Mouse (Mus musculus): ENCODE results near the gene Tmem151b. TPM values are rescaled to one million over a fixed set of nuclear protein-coding genes. Genes with fewer than 3 reads are reported as not detected.

Tmem151b gene
- total and polyA plus RNA-seq, 2 experiments: 0.01 TPM; not detected in 1

GRCm38 (mm10) chr17:45553065-45553464, 3.6 kb upstream of the Tmem151b start:
- no peak for DNase-seq (ENCODE audit: extremely low read depth, low read depth, low spot score)
- H3K79me2 ChIP-seq (ENCODE audit: control insufficient read depth, insufficient read depth, low read length): no peaks in the 10 kb centered on the region
- peaks cover 11% of the 10 kb centered on the region; the same call in 1 of the 2 replicates for H3K27me3 ChIP-seq (ENCODE audit: control insufficient read depth, insufficient read depth, low read length)
- no peak overlapping the region for H3K9ac ChIP-seq (ENCODE audit: low read depth, low read length)
- TF ChIP-seq CTCF (IDR thresholded peaks at IDR 0.05; ENCODE audit: low read depth, low read length): no peak
- no peak for TF ChIP-seq POLR2A (IDR thresholded peaks at IDR 0.05; ENCODE audit: extremely low read depth, insufficient read depth, low read length)
- H3K36me3 ChIP-seq (ENCODE audit: control insufficient read depth, insufficient read depth, low read length): no peaks in the 10 kb centered on the region
- no peaks in the 10 kb centered on the region for H3K4me1 ChIP-seq (ENCODE audit: control insufficient read depth, insufficient read depth, low read length)
- no peak overlapping the region for H3K4me3 ChIP-seq (ENCODE audit: insufficient read depth, low read depth, low read length)
- 84% methylated on average over 3 of the region's 3 CpGs for WGBS
- no peak overlapping the region for H3K27ac ChIP-seq (replicated peaks; ENCODE audit: insufficient read depth, low read depth, low read length)

- H3K79me2 ChIP-seq (ENCODE audit: control insufficient read depth, insufficient read depth, low read length): no peaks in the 10 kb centered on the region
- peak; percentile 93 for TF ChIP-seq CTCF (IDR thresholded peaks at IDR 0.05; ENCODE audit: low read depth, low read length)
- no peak for TF ChIP-seq POLR2A (IDR thresholded peaks at IDR 0.05; ENCODE audit: extremely low read depth, insufficient read depth, low read length)
- H3K9ac ChIP-seq (ENCODE audit: low read depth, low read length): no peak overlapping the region
- WGBS: 8% methylated on average over 8 of the region's 8 CpGs
- H3K27me3 ChIP-seq (ENCODE audit: control insufficient read depth, insufficient read depth, low read length): peaks cover 13% of the 10 kb centered on the region
- no peaks in the 10 kb centered on the region for H3K4me1 ChIP-seq (ENCODE audit: control insufficient read depth, insufficient read depth, low read length)
- no peak overlapping the region for H3K4me3 ChIP-seq (ENCODE audit: insufficient read depth, low read depth, low read length)
- peak; percentile 47 for DNase-seq (ENCODE audit: extremely low read depth, low read depth, low spot score)
- no peaks in the 10 kb centered on the region for H3K36me3 ChIP-seq (ENCODE audit: control insufficient read depth, insufficient read depth, low read length)
- H3K27ac ChIP-seq (replicated peaks; ENCODE audit: insufficient read depth, low read depth, low read length): no peak overlapping the region
Observed at GRCm38 (mm10) chr17:45551816-45552451, 2.5 kb upstream of the Tmem151b start.

DNA sequence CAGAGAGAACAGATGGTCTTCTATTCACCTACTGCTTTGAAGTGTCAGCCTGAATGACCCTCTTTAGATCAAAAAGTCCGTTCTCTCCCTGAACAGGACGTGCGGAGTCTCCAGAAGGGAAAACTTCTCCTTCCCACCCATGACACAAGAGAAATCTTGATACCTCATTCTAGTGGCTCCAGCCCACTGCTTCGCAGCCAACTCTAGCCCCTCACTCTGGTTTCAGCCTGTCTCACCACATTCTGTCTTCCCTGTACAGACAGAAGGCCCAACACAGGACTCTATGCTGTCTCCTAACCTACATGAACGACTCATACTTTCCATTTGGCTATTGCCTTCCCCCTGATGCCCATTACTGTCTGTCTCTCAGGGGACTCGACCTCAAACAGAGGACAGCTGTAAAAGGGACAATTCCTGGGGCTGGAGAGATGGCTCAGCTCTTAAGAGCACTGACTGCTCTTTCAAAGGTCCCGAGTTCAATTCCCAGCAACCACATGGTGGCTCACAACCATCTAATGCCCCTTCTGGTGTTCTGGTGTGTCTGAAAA, 1.8 kb upstream of the Tmem151b start:
- Histone ChIP-seq H3K27me3 (ENCODE audit: control insufficient read depth, insufficient read depth, low read length) (peaks cover 16% of the 10 kb centered on the region), H3K79me2 (ENCODE audit: control insufficient read depth, insufficient read depth, low read length) (no peaks in the 10 kb centered on the region)
- no peak for TF ChIP-seq CTCF (IDR thresholded peaks at IDR 0.05; ENCODE audit: low read depth, low read length)
- no peak for TF ChIP-seq POLR2A (IDR thresholded peaks at IDR 0.05; ENCODE audit: extremely low read depth, insufficient read depth, low read length)

GRCm38 (mm10) chr17:45550253-45550652, 776 bp upstream of the Tmem151b start:
- no peak for TF ChIP-seq POLR2A (IDR thresholded peaks at IDR 0.05; ENCODE audit: extremely low read depth, insufficient read depth, low read length)
- no peak for TF ChIP-seq CTCF (IDR thresholded peaks at IDR 0.05; ENCODE audit: low read depth, low read length)
- H3K79me2 ChIP-seq (ENCODE audit: control insufficient read depth, insufficient read depth, low read length): no peaks in the 10 kb centered on the region
- H3K4me1 ChIP-seq (ENCODE audit: control insufficient read depth, insufficient read depth, low read length): no peaks in the 10 kb centered on the region
- DNase-seq (ENCODE audit: extremely low read depth, low read depth, low spot score): no peak
- H3K9ac ChIP-seq (ENCODE audit: low read depth, low read length): no peak overlapping the region
- H3K36me3 ChIP-seq (ENCODE audit: control insufficient read depth, insufficient read depth, low read length): no peaks in the 10 kb centered on the region
- peaks cover 21% of the 10 kb centered on the region for H3K27me3 ChIP-seq (ENCODE audit: control insufficient read depth, insufficient read depth, low read length)
- no peak overlapping the region for H3K4me3 ChIP-seq (ENCODE audit: insufficient read depth, low read depth, low read length)
- 31% methylated on average over 5 of the region's 5 CpGs for WGBS
- no peak overlapping the region for H3K27ac ChIP-seq (replicated peaks; ENCODE audit: insufficient read depth, low read depth, low read length)

More for the DNA sequence above, 1.8 kb upstream of the Tmem151b start:
- no peak overlapping the region for H3K9ac ChIP-seq (ENCODE audit: low read depth, low read length)
- H3K36me3 ChIP-seq (ENCODE audit: control insufficient read depth, insufficient read depth, low read length): no peaks in the 10 kb centered on the region
- WGBS: 79% methylated on average over 7 of the region's 7 CpGs
- no peak for DNase-seq (ENCODE audit: extremely low read depth, low read depth, low spot score)
- no peak overlapping the region for H3K4me3 ChIP-seq (ENCODE audit: insufficient read depth, low read depth, low read length)
- H3K4me1 ChIP-seq (ENCODE audit: control insufficient read depth, insufficient read depth, low read length): no peaks in the 10 kb centered on the region
- H3K27ac ChIP-seq (replicated peaks; ENCODE audit: insufficient read depth, low read depth, low read length): no peak overlapping the region

DNA sequence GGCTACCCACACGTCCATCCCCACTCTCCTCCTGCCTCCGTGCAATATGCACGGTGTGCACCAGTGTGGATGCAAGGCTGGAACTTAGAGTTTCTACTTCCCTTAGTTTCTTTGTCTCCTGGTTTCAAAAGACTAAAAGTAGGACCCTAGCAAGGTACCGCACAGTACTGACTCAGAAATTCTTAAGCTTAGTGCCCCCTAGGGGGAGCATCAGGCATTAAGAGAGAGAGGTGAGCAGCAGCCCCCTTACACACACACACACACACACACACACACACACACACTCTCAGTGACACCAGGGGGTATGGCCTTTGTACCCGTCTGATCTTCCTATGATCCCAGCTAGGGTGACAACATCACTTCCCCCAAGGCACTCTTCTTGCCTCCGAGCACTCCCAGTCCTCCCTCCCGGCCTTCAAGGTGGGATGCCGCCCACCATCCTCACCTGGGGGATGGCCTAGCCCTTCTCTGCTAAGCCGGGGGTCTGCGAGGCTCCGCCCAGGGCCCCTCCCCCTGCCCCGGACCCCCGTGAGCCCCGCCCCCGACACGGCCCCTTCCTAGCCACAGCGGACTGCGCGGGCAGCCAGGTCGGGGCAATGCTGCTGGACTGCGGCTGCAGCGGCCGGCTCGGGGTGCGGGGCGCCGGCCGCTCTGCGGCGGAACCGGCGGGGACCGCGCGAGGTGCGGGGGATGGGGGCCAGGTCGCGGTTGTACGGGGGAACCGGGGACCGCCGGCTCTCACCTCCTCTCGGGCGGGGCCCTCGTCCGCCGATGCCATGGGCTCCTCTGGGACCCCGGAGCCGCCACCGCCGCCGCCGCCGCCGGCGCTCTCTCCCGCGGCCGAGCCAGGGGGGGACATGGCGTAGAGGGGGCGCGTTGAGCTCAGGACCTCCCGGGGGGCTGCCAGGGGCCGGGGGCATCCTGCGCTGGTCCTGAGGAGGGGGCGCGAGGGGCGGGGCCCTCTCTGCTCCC, 650 bp downstream of the Tmem151b start:
- Histone ChIP-seq H3K36me3 (ENCODE audit: control insufficient read depth, insufficient read depth, low read length) (no peaks in the 10 kb centered on the region), H3K4me1 (ENCODE audit: control insufficient read depth, insufficient read depth, low read length) (no peaks in the 10 kb centered on the region), H3K4me3 (ENCODE audit: insufficient read depth, low read depth, low read length) (no peak overlapping the region; the same call in 1 of the 2 replicates), H3K79me2 (ENCODE audit: control insufficient read depth, insufficient read depth, low read length) (no peaks in the 10 kb centered on the region), H3K27ac (replicated peaks; ENCODE audit: insufficient read depth, low read depth, low read length) (no peak overlapping the region), H3K9ac (ENCODE audit: low read depth, low read length) (no peak overlapping the region), H3K27me3 (ENCODE audit: control insufficient read depth, insufficient read depth, low read length) (peaks cover 34% of the 10 kb centered on the region)
- DNase-seq (ENCODE audit: extremely low read depth, low read depth, low spot score): no peak
- 7% methylated on average over 47 of the region's 68 CpGs for WGBS
- no peak for TF ChIP-seq CTCF (IDR thresholded peaks at IDR 0.05; ENCODE audit: low read depth, low read length)
- no peak for TF ChIP-seq POLR2A (IDR thresholded peaks at IDR 0.05; ENCODE audit: extremely low read depth, insufficient read depth, low read length)

Data from liver, adult 2 months (tissue).